Mouse (Mus musculus) spleen, postnatal 0 days (tissue): ENCODE measurements around the gene Ints2. TPM values are rescaled to one million over a fixed set of nuclear protein-coding genes. Genes with fewer than 3 reads are reported as not detected.

ENCODE experiments used
- polyA plus RNA-seq: library from polyadenylated mRNA; unstranded; fragments of >200 nt; fragmentation: Nextera tagmentation; extraction: Ambion mirVana; gene quantifications from 2 replicates; pipeline ENCODE4 v1.2.1, GENCODE M21; 2015

The Ints2 gene
- polyA plus RNA-seq, result 9.1 and 9.2 TPM in 2 replicates

DNA sequence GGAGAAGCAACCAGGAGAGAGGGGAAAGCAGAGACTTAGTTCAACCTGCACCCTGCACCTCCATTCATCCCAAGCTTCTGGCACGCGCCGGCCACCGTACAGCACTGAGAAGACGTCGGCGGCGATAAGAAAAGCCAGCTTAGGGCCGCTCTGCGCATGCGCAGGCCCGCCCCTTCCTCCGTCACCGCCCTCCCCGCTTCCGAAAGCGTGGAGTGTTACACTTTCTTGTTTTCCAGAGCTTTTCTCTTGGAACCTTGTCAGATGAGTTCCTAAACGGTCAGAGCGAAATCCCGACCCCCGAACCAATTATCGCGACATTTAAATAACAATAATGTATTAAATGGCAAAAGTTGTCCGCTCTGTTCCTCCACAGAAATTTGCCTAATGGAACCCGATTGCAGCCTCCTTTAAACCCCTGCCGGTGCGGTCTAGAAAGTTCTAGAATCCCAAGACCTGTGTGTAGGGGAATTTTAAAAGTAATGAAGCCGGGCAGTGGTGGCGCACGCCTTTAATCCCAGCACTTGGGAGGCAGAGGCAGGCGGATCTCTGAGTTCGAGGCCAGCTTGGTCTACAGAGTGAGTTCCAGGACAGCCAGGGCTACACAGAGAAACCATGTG is at the start of gene Ints2:
TSS of gene Ints2 (minus strand) at position 116 of the 617 bp plus-strand sequence.

DNA sequence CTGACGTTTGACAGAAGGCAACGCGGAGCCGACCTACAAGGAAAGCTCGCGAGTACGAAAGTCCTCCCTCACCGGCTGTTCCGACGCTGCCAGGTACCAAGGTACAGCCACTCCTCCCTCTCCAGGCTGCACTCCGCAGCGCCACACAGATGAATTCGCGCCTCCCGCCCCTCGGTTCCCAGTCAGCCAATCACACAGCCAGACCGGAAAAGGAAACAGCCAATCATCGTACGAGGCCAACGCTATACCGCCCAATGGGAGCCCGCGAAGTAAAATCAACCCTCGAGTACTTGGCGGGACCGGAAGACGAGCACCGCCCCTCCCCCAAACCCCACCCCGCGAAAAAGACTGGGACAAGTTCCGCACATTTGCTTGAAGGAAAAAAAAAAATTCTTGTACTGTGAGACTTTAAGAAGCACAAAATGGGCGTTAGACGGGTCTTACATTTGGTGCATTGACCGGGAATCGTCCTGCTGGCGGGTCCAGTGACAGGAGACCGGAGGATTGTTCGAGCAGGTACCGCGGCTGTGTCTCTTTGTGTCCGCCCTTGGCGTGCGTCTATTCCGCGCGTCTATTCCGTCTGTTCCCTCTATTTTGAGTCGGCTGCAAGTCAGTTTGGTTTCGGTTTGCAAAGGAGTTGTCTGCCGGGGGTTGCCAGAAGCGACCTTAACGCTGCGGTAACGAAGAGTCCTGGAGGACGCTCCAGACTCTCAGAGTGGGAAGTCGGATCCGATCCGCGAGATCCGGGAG is 56.2 kb downstream of the Ints2 start, which contains the start of gene Brip1:
TSS of gene Brip1 (minus strand) at position 157 of the 750 bp plus-strand sequence.

Other genes starting within 250 kb of the Ints2 start
- 9.2 and 11.3 TPM in 2 replicates for gene Brip1, start 56.4 kb downstream of the Ints2 start, polyA plus RNA-seq
- 7.7 and 8.7 TPM in 2 replicates for gene Med13, start 100.0 kb upstream of the Ints2 start, polyA plus RNA-seq
- gene Rnft1, start 227.1 kb upstream of the Ints2 start, polyA plus RNA-seq, result 21.0 and 21.1 TPM in 2 replicates